Mouse (Mus musculus) liver, embryonic 11.5 days (tissue): ENCODE measurements at regions not wholly inside any gene's neighbourhood (a gene's known extent, or its start where the extent isn't known, plus 50 kb on each side); places are given as distances from the start of the nearest gene placed in this dataset.

ENCODE experiments used
- ATAC-seq: fragments of 200-750 bp; cut with Nextera tagmentation; replicated peaks from 2 replicates; pipeline ENCODE4 v1.8.0; 2017; ENCODE audit warnings: moderate number of reproducible peaks, mild to moderate bottlenecking, moderate TSS enrichment, moderate library complexity; ENCODE audit not compliant: low FRiP score
- DNase-seq: peaks from one replicate; pipeline ENCODE4 v3.0.0-alpha.2; 2017; ENCODE audit warnings: low spot score
- H3K27ac ChIP-seq: fragments of 300-500 bp; sonication (generic); 2 replicates; pipeline ENCODE4 v1.5.1; 2014; ENCODE audit warnings: mild to moderate bottlenecking, low read depth, low read length, control low read depth
- H3K27me3 ChIP-seq: fragments of 300-500 bp; sonication (generic); replicated peaks from 2 replicates; pipeline ENCODE4 v1.6.1; 2014; ENCODE audit warnings: low read length, mixed read lengths; ENCODE audit not compliant: control insufficient read depth, insufficient read depth
- H3K36me3 ChIP-seq: fragments of 300-500 bp; sonication (generic); 2 replicates; pipeline ENCODE4 v1.6.1; 2014; ENCODE audit warnings: mild to moderate bottlenecking, low read length, moderate library complexity, mixed read lengths; ENCODE audit not compliant: control insufficient read depth, insufficient read depth
- H3K4me1 ChIP-seq: fragments of 300-500 bp; sonication (generic); replicated peaks from 2 replicates; pipeline ENCODE4 v1.6.1; 2014; ENCODE audit warnings: low read length, mixed read lengths; ENCODE audit not compliant: control insufficient read depth, insufficient read depth
- H3K4me2 ChIP-seq: fragments of 300-500 bp; sonication (generic); 2 replicates; pipeline ENCODE4 v1.6.1; 2014; ENCODE audit warnings: mild to moderate bottlenecking, control low read depth, moderate library complexity
- H3K4me3 ChIP-seq: fragments of 300-500 bp; sonication (generic); 2 replicates; pipeline ENCODE4 v1.5.1; 2014; ENCODE audit warnings: low read depth, low read length, control low read depth
- H3K9ac ChIP-seq: fragments of 300-500 bp; sonication (generic); 2 replicates; pipeline ENCODE4 v1.6.1; 2014; ENCODE audit warnings: low read depth, low read length, control low read depth
- H3K9me3 ChIP-seq: fragments of 300-500 bp; sonication (generic); 2 replicates; pipeline ENCODE4 v1.6.1; 2016; ENCODE audit warnings: low read length, inconsistent platforms, mixed read lengths; ENCODE audit not compliant: control insufficient read depth
- WGBS: fragments of 180-500 bp; shearing (Covaris S2); extraction: QIAGEN DNeasy Blood & Tissue Kit; methylation state at CpG from one replicate; pipeline ENCODE4 v1.1.7; 2014; 5-methylcytosine and 5-hydroxymethylcytosine counted together

GRCm38 (mm10) chr5:37903861-37904260, 79.5 kb upstream of the Msx1 start:
- Histone ChIP-seq H3K9ac (no peak overlapping the region), H3K36me3 (no peaks in the 10 kb centered on the region), H3K27ac (no peak overlapping the region), H3K4me1 (no peaks in the 10 kb centered on the region), H3K4me3 (no peak overlapping the region), H3K4me2 (no peak overlapping the region), H3K9me3 (no peaks in the 10 kb centered on the region), H3K27me3 (peaks cover 27% of the 10 kb centered on the region)
- WGBS, result 65% methylated on average over 3 of the region's 3 CpGs
- ATAC-seq (no peak), DNase-seq (no peak)

DNA sequence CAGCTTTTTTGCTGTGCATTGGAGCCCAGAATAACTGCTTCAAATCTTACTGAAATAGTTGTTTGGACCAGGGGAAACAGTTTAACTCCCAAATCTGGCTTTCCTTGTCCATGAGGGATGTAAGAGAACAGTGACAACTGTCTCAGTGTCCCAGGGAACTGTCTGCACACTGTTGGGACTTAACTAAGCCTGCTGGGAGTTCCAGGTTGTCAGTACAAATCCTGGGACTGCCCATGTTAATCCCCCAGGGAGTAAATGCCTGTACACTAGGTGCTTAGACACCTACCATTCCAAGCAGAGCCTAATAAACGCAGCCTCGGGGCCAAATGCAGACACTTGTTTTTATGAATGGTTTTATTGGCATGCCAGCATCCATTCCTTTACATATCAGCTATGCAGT, 78.4 kb upstream of the Msx1 start:
- ATAC-seq (no peak), DNase-seq (no peak)
- Histone ChIP-seq H3K27me3 (peaks cover 33% of the 10 kb centered on the region), H3K36me3 (no peaks in the 10 kb centered on the region), H3K27ac (no peak overlapping the region), H3K4me2 (no peak overlapping the region), H3K4me3 (no peak overlapping the region), H3K4me1 (no peaks in the 10 kb centered on the region), H3K9ac (no peak overlapping the region), H3K9me3 (no peaks in the 10 kb centered on the region)
- WGBS, result 72% methylated on average over 2 of the region's 2 CpGs

DNA sequence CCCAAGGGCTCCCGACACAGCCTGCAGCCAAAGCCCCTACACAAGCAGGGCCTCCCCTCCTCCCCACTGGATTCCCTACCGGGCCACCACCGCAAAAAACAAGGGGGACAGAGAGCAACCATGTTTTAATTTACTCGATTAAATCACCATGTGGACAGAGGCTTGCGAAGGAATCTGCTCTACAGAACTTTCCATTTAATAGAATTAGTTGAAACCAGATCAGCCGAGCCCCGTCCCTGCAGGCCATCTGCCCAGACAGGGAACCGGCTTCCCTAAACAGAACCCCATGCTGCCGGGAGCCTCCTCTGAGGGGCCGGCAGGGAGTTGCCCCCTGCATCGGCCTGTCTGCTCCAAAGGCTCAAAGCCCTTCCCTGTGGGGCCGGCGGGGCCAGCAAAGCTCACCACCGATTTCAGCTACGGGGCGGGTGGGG, 77.5 kb upstream of the Msx1 start:
- Histone ChIP-seq H3K9me3 (no peaks in the 10 kb centered on the region), H3K27ac (no peak overlapping the region), H3K4me3 (no peak overlapping the region), H3K27me3 (peaks cover 40% of the 10 kb centered on the region), H3K36me3 (no peaks in the 10 kb centered on the region), H3K4me2 (peak overlapping the region; percentile 24), H3K4me1 (no peaks in the 10 kb centered on the region), H3K9ac (no peak overlapping the region)
- WGBS, result 3% methylated on average over 16 of the region's 16 CpGs
- DNase-seq (no peak), ATAC-seq (no peak)

DNA sequence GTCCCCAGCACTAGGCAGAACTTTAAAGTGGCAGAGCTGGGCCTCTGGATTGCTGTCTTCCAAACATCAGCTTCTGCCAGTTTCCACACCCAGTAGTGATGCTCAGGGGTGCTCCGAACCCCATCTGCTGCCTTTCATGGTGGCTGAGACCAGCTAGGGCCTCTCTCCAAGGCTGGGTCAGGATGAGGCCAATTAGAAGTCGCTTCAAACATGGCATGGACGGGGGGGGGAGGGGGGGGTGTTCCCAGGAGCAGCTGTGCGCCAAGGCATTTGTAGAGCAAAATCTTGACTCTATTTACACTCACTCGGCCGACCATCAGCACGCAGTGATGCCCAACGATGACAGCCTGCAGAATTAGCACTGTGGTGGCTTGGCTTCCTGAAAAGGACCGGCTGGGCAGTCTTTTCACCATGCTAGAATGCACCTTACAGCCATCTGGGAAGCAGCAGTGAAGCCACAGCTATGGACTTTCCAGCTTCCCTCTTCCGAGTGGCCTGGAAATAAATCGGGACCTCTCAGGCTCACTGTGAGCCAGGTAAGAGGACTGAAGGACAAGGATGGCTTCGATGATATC, 73.7 kb upstream of the Msx1 start:
- Histone ChIP-seq H3K36me3 (no peaks in the 10 kb centered on the region), H3K9me3 (no peaks in the 10 kb centered on the region), H3K4me3 (no peak overlapping the region), H3K27me3 (peaks cover 75% of the 10 kb centered on the region), H3K27ac (no peak overlapping the region), H3K4me2 (no peak overlapping the region), H3K4me1 (0 out of 2 replicates have a peak, but pooled peaks cover 4% of the 10 kb centered on the region), H3K9ac (no peak overlapping the region)
- ATAC-seq, result no peak
- DNase-seq, result no peak
- 70% methylated on average over 12 of the region's 12 CpGs for WGBS

DNA sequence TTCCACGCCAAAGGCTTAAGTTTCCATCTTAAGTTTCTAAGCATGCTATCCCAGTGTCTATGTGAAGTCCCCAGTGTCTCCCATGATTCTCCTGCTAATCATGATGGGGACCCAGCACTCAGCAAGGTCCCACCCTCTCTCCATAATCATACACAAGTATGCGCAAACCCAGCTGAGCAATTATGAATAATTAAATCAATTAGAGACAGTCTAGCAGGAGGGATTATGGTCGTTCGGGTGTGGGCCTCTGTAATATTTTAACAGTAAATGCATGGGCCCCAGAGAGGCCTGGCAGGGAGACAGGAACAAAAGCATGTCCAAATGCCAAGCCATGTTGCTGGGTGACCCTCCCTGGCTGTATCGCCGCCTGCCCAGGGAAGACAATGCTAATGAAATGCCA, 73.1 kb upstream of the Msx1 start:
- peaks cover 76% of the 10 kb centered on the region for H3K27me3 ChIP-seq
- no peak for ATAC-seq
- WGBS, result 81% methylated on average over 6 of the region's 6 CpGs

GRCm38 (mm10) chr5:37895441-37896336, 71.3 kb upstream of the Msx1 start:
- 0 out of 2 replicates have a peak, but pooled peaks cover 4% of the 10 kb centered on the region for H3K4me1 ChIP-seq
- no peak overlapping the region for H3K27ac ChIP-seq
- H3K36me3 ChIP-seq, result no peaks in the 10 kb centered on the region
- H3K9ac ChIP-seq, result no peak overlapping the region
- no peak for DNase-seq
- H3K27me3 ChIP-seq, result peaks cover 78% of the 10 kb centered on the region
- H3K4me2 ChIP-seq, result no peak overlapping the region
- no peak overlapping the region for H3K4me3 ChIP-seq
- WGBS, result 5% methylated on average over 19 of the region's 19 CpGs
- no peaks in the 10 kb centered on the region for H3K9me3 ChIP-seq
- ATAC-seq, result no peak

More for the DNA sequence above, 73.1 kb upstream of the Msx1 start:
- Histone ChIP-seq H3K27ac (no peak overlapping the region), H3K4me3 (no peak overlapping the region), H3K9ac (no peak overlapping the region), H3K9me3 (no peaks in the 10 kb centered on the region), H3K4me2 (no peak overlapping the region), H3K4me1 (0 out of 2 replicates have a peak, but pooled peaks cover 4% of the 10 kb centered on the region), H3K36me3 (no peaks in the 10 kb centered on the region)
- DNase-seq, result no peak

- Histone ChIP-seq H3K4me3 (peak overlapping the region; percentile 13; the same call in 1 of the 2 replicates), H3K4me2 (peak overlapping the region; percentile 49), H3K4me1 (0 out of 2 replicates have a peak, but pooled peaks cover 4% of the 10 kb centered on the region), H3K9ac (no peak overlapping the region), H3K36me3 (no peaks in the 10 kb centered on the region), H3K27ac (no peak overlapping the region), H3K9me3 (no peaks in the 10 kb centered on the region), H3K27me3 (peaks cover 74% of the 10 kb centered on the region)
- no peak; the same call in 1 of the 2 replicates for ATAC-seq
- WGBS, result 2% methylated on average over 36 of the region's 36 CpGs
- DNase-seq, result peak; percentile 53
These were observed 69.5 kb upstream of the Msx1 start for GRCm38 (mm10) chr5:37893639-37894550.

GRCm38 (mm10) chr5:37890641-37891040, 66.3 kb upstream of the Msx1 start:
- 48% methylated on average over 11 of the region's 11 CpGs for WGBS
- H3K9ac ChIP-seq, result no peak overlapping the region
- DNase-seq, result no peak
- H3K4me2 ChIP-seq, result no peak overlapping the region
- H3K27ac ChIP-seq, result no peak overlapping the region
- no peak overlapping the region for H3K4me3 ChIP-seq
- H3K27me3 ChIP-seq, result peaks cover 51% of the 10 kb centered on the region
- no peaks in the 10 kb centered on the region for H3K36me3 ChIP-seq
- H3K9me3 ChIP-seq, result no peaks in the 10 kb centered on the region
- H3K4me1 ChIP-seq, result 0 out of 2 replicates have a peak, but pooled peaks cover 4% of the 10 kb centered on the region
- no peak for ATAC-seq
